Mouse (Mus musculus) liver, postnatal 0 days (tissue): ENCODE data around the gene Ski. TPM values are rescaled to one million over a fixed set of nuclear protein-coding genes. Genes with fewer than 3 reads are reported as not detected.

Source experiments
- ATAC-seq: fragments of 200-750 bp; cut with Nextera tagmentation; 2 replicates; pipeline ENCODE4 v1.8.0; 2017; ENCODE audit warnings: mild to moderate bottlenecking, moderate library complexity
- DNase-seq: peaks from one replicate; pipeline ENCODE4 v3.0.0-alpha.2; 2016
- H3K27ac ChIP-seq: fragments of 300-500 bp; sonication (generic); 2 replicates; pipeline ENCODE4 v1.5.1; 2014; ENCODE audit warnings: antibody characterized with exemption, moderate library complexity, mild to moderate bottlenecking, low read depth
- H3K27me3 ChIP-seq: fragments of 300-500 bp; sonication (generic); 2 replicates; pipeline ENCODE4 v1.6.1; 2014; ENCODE audit warnings: low read length, control low read depth, mixed read lengths; ENCODE audit not compliant: insufficient read depth
- H3K36me3 ChIP-seq: fragments of 300-500 bp; sonication (generic); replicated peaks from 2 replicates; pipeline ENCODE4 v1.6.1; 2014; ENCODE audit warnings: mild to moderate bottlenecking, control low read depth, low read length, moderate library complexity, mixed read lengths; ENCODE audit not compliant: insufficient read depth
- H3K4me1 ChIP-seq: fragments of 300-500 bp; sonication (generic); 2 replicates; pipeline ENCODE4 v1.6.1; 2014; ENCODE audit warnings: antibody characterized with exemption, mild to moderate bottlenecking, control low read depth; ENCODE audit not compliant: insufficient read depth
- H3K4me2 ChIP-seq: fragments of 300-500 bp; sonication (generic); 2 replicates; pipeline ENCODE4 v1.6.1; 2014; ENCODE audit warnings: low read depth, mild to moderate bottlenecking, low read length, moderate library complexity, mixed read lengths
- H3K4me3 ChIP-seq: fragments of 300-500 bp; sonication (generic); 2 replicates; pipeline ENCODE4 v1.5.1; 2014; ENCODE audit warnings: low read depth, low read length
- H3K9ac ChIP-seq: fragments of 300-500 bp; sonication (generic); replicated peaks from 2 replicates; pipeline ENCODE4 v1.6.1; 2014; ENCODE audit warnings: mild to moderate bottlenecking, moderate library complexity
- H3K9me3 ChIP-seq: fragments of 300-500 bp; sonication (generic); 2 replicates; pipeline ENCODE4 v1.6.1; 2016; ENCODE audit warnings: mild to moderate bottlenecking, control low read depth, low read length, mixed read lengths
- CTCF ChIP-seq: sonication (generic); IDR thresholded peaks from 2 replicates; pipeline ENCODE4 v1.5.1; 2016; ENCODE audit warnings: antibody characterized with exemption, low read depth
- EP300 ChIP-seq: IDR thresholded peaks from 2 replicates; pipeline ENCODE4 v1.6.1; 2016; ENCODE audit warnings: antibody characterized with exemption, low read depth, mild to moderate bottlenecking
- WGBS: fragments of 180-500 bp; shearing (Covaris S2); extraction: QIAGEN DNeasy Blood & Tissue Kit; methylation state at CpG from one replicate; pipeline ENCODE4 v1.1.7; 2014; ENCODE audit not compliant: insufficient replicate concordance; 5-methylcytosine and 5-hydroxymethylcytosine counted together
- polyA plus RNA-seq: library from polyadenylated mRNA; unstranded; fragments of >200 nt; fragmentation: Nextera tagmentation; extraction: Ambion mirVana; gene quantifications from 2 replicates; pipeline ENCODE4 v1.2.1, GENCODE M21; 2015

Ski gene
- polyA plus RNA-seq, 1 experiment from 2014 or later = 3.5 TPM

DNA sequence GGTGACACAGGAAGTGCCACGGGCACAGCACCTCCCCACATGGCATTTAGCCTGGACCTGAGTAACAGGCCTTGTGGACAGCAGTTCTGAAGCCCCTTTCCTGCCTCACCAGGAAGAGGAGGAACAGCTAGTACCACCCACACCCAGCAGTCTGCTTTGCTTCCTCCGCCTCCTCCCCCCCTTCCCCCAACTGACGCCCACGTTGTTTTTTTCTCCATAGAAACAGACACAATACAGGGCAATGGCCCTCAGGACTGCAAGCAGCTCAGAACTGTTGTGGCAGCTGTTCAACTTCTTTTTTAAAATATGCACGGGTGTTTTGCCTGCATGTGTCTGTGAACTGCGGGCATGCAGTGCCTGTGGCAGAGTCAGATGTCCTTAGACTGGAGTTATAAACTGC is 44.1 kb downstream of the Ski start:
- peak overlapping the region; percentile 71 for H3K27ac ChIP-seq
- no peaks in the 10 kb centered on the region for H3K27me3 ChIP-seq
- peaks cover 48% of the 10 kb centered on the region for H3K4me1 ChIP-seq
- no peaks in the 10 kb centered on the region for H3K9me3 ChIP-seq
- no peak for TF ChIP-seq CTCF
- 0 out of 2 replicates have a peak, but pooled peaks have one; percentile 38 for TF ChIP-seq EP300
- H3K4me3 ChIP-seq = no peak overlapping the region
- peak; percentile 69 for DNase-seq
- WGBS = 7% methylated on average over 6 of the region's 6 CpGs
- no peak overlapping the region for H3K9ac ChIP-seq
- peak overlapping the region; percentile 24 for H3K4me2 ChIP-seq
- peak; percentile 72 for ATAC-seq
- 0 out of 2 replicates have a peak, but pooled peaks cover 3% of the 10 kb centered on the region for H3K36me3 ChIP-seq

DNA sequence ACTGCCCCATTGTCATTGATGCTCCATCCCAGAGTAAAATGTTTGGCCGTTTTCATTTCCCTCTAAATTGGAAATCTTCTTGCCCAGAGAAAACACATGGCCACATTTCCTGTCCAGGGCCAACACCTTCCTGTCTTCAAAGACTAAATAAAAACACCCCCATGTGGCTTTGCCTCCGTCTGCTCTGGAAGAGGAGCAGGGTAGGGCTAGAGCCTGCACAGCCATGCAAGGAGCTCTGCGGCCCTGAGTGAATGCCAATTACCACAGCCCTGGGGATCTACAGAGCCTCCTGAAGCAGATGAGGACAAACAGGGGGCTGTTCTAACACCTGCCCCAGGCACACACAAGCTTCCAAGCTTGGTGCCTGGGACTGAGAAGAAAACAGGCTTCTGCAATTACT is 46.2 kb downstream of the Ski start:
- DNase-seq (no peak), ATAC-seq (no peak)
- Histone ChIP-seq H3K4me2 (no peak overlapping the region), H3K27me3 (no peaks in the 10 kb centered on the region), H3K36me3 (0 out of 2 replicates have a peak, but pooled peaks cover 3% of the 10 kb centered on the region), H3K27ac (no peak overlapping the region), H3K9me3 (no peaks in the 10 kb centered on the region), H3K4me3 (no peak overlapping the region), H3K4me1 (peaks cover 54% of the 10 kb centered on the region), H3K9ac (no peak overlapping the region)
- TF ChIP-seq CTCF (no peak), EP300 (no peak)
- 48% methylated on average over 3 of the region's 3 CpGs for WGBS

GRCm38 (mm10) chr4:155173822-155174785 is 48.3 kb downstream of the Ski start:
- DNase-seq (no peak), ATAC-seq (peak; percentile 12; the same call in 1 of the 2 replicates)
- no peaks in the 10 kb centered on the region for H3K9me3 ChIP-seq
- H3K36me3 ChIP-seq = 0 out of 2 replicates have a peak, but pooled peaks cover 3% of the 10 kb centered on the region
- 53% methylated on average over 16 of the region's 17 CpGs for WGBS
- no peak overlapping the region for H3K9ac ChIP-seq
- H3K4me2 ChIP-seq = no peak overlapping the region
- peaks cover 48% of the 10 kb centered on the region for H3K4me1 ChIP-seq
- H3K4me3 ChIP-seq = no peak overlapping the region
- H3K27me3 ChIP-seq = no peaks in the 10 kb centered on the region
- peak overlapping the region; percentile 55 for H3K27ac ChIP-seq
- no peak for TF ChIP-seq CTCF
- no peak for TF ChIP-seq EP300

DNA sequence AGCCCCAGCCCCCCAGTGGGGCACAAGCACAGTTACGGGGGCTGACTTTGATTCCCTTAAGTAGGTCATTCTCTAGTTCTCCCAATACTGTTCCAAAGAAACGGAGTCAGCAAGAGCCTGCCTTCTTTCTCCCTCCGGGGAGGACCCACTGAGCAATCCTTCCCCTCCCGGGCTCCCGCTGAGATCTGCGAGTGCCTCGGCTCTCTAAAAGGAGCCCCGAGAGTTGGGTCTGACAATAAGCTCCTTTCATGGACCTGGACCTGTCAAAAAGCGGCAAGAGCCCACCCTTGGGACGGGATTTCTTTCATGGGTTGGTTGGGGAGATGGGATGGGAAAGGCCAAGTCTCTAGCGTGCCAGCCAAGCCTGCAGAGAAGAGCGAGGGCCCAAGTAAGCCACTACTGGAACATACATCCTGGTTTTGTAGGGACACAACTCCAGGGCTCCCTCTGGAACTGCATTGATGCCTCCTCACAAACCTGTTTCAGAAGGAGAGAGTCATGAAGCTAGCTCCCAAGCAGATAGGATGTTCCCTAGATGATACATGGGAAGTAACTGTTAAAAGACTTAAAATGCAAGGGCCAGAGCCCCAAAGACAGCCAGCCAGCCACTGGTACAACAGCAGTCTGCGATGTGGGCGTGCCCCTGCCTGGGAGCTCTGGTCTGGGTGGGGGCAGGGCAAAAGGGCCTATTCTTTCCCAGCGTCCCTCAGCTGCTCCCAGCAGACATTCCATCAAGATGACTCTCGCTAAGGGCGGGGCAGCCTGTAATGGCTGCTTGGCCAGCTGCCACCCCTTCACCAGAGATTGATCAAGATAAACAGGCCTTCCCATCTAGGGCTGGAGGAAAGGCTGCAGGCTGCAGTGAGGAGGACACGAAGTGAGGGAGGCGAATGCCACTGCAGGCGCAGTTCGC is 49.2 kb downstream of the Ski start:
- H3K4me1 ChIP-seq = peaks cover 40% of the 10 kb centered on the region
- ATAC-seq (peak; percentile 92), DNase-seq (peak; percentile 85)
- H3K27me3 ChIP-seq = no peaks in the 10 kb centered on the region
- H3K9me3 ChIP-seq = no peaks in the 10 kb centered on the region
- H3K4me2 ChIP-seq = no peak overlapping the region
- H3K36me3 ChIP-seq = 0 out of 2 replicates have a peak, but pooled peaks cover 3% of the 10 kb centered on the region
- no peak overlapping the region; the same call in 1 of the 2 replicates for H3K9ac ChIP-seq
- WGBS = 49% methylated on average over 21 of the region's 21 CpGs
- TF ChIP-seq CTCF = no peak
- no peak for TF ChIP-seq EP300
- no peak overlapping the region for H3K4me3 ChIP-seq
- peak overlapping the region; percentile 55; the same call in 1 of the 2 replicates for H3K27ac ChIP-seq

GRCm38 (mm10) chr4:155171961-155172533 is 50.3 kb downstream of the Ski start:
- Histone ChIP-seq H3K4me1 (peaks cover 29% of the 10 kb centered on the region), H3K4me2 (no peak overlapping the region), H3K4me3 (no peak overlapping the region), H3K9ac (no peak overlapping the region), H3K27ac (no peak overlapping the region), H3K27me3 (no peaks in the 10 kb centered on the region), H3K36me3 (0 out of 2 replicates have a peak, but pooled peaks cover under 1% of the 10 kb centered on the region), H3K9me3 (no peaks in the 10 kb centered on the region)
- ATAC-seq = no peak
- 75% methylated on average over 5 of the region's 5 CpGs for WGBS
- DNase-seq = no peak
- TF ChIP-seq CTCF = no peak
- TF ChIP-seq EP300 = no peak
